In the genomic region with DNA sequence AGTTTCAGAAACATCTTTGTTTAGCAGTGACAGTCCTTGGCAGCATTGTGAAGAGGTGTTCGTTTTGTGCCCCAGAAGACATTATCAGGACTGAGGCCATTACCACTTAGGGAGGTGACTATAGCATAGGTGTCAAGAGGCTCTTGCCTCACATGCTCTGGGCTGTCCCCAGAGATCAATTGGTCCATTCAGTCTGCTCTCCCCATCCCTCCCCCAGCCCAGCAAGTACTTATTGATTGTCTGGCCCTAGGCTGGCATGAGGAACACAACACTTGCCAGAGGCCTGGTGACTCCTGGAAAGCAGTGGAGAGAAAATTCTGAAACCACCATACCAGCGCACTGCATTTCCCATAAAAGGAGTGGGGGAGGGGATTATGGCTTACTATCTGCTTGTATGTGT, we compare ENCODE assay signal across 17 mouse cellular contexts. TPM values are rescaled to one million over a fixed set of nuclear protein-coding genes. Genes with fewer than 3 reads are reported as not detected.
"Had no signal": no experiment of that assay in that cellular context is flagged by ENCODE, and none has a peak within 500 bp of the region (broad histone marks: within the 10 kb centered on the region; RNA-seq: fewer than 3 reads in every experiment).

No protein-coding gene starts in this region.

- H3K4me2 ChIP-seq: neural tube, embryonic 13.5 days; neural tube, embryonic 15.5 days; stomach, embryonic 15.5 days had no signal

- DNase-seq: retina, postnatal 1 day; right cerebral cortex, adult 18-20 months; right cerebral cortex, postnatal 14 days; right cerebral cortex, postnatal 25 days; right cerebral cortex, postnatal 4 days; spleen, adult 18-20 months; thymus, adult 18-20 months; thymus, adult 2 months; thymus, postnatal 14 days; thymus, postnatal 25 days; thymus, postnatal 36 days; thymus, postnatal 4 days had no signal

- H3K4me1 ChIP-seq: neural tube, embryonic 13.5 days; neural tube, embryonic 15.5 days; stomach, embryonic 15.5 days had no signal

- H3K9me3 ChIP-seq: neural tube, embryonic 13.5 days; neural tube, embryonic 15.5 days; stomach, embryonic 15.5 days had no signal

- H3K27ac ChIP-seq: neural tube, embryonic 13.5 days; neural tube, embryonic 15.5 days; stomach, embryonic 15.5 days; stomach, postnatal 0 days had no signal

- H3K9ac ChIP-seq: neural tube, embryonic 13.5 days; neural tube, embryonic 15.5 days; stomach, embryonic 15.5 days had no signal

- H3K4me3 ChIP-seq: neural tube, embryonic 13.5 days; neural tube, embryonic 15.5 days; stomach, embryonic 15.5 days had no signal

- H3K27me3 ChIP-seq: neural tube, embryonic 13.5 days; neural tube, embryonic 15.5 days; stomach, embryonic 15.5 days had no signal

RNA-seq across cellular contexts. Expression of gene Slc4a3, which starts 8.5 kb away (rescaled TPM):
- total RNA-seq: neutrophil, adult 5-6 weeks had no signal

RNA-seq across cellular contexts. Expression of gene Inha, which starts 30.7 kb away (rescaled TPM):
- total RNA-seq: neutrophil, adult 5-6 weeks had no signal

RNA-seq across cellular contexts. Expression of gene Obsl1, which starts 31.3 kb away (rescaled TPM):
- total RNA-seq: neutrophil, adult 5-6 weeks had no signal
